Mouse (Mus musculus): ENCODE measurements at regions not wholly inside any gene's neighbourhood (a gene's known extent, or its start where the extent isn't known, plus 50 kb on each side); places are given as distances from the start of the nearest gene placed in this dataset.

- peaks cover 11% of the 10 kb centered on the region; the same call in 1 of the 2 replicates for H3K4me1 ChIP-seq (ENCODE audit: insufficient read depth, low read depth, low read length)
- no peaks in the 10 kb centered on the region for H3K27me3 ChIP-seq (replicated peaks; ENCODE audit: insufficient read depth, low read length)
- H3K36me3 ChIP-seq (ENCODE audit: insufficient read depth, low read length) = no peaks in the 10 kb centered on the region
- H3K4me3 ChIP-seq (ENCODE audit: low read depth, low read length) = no peak overlapping the region
- DNase-seq (ENCODE audit: low spot score) (peak; percentile 46), ATAC-seq (peak; percentile 81)
- H3K9ac ChIP-seq (replicated peaks; ENCODE audit: low read depth) = no peak overlapping the region
- TF ChIP-seq CTCF (IDR thresholded peaks at IDR 0.05) (no peak), EP300 (IDR thresholded peaks at IDR 0.05) (peak; percentile 78)
- H3K4me2 ChIP-seq (replicated peaks; ENCODE audit: low read depth, low read length) = no peak overlapping the region
- H3K9me3 ChIP-seq (ENCODE audit: low read length) = no peaks in the 10 kb centered on the region
- H3K27ac ChIP-seq (ENCODE audit: low read length) = peak overlapping the region; percentile 3; the same call in 1 of the 2 replicates
These were observed 51.0 kb upstream of the Ssbp3 start for GRCm38 (mm10) chr4:106859476-106859875.

- ATAC-seq (no peak), DNase-seq (ENCODE audit: low spot score) (no peak)
- Histone ChIP-seq H3K27ac (ENCODE audit: low read length) (no peak overlapping the region), H3K4me2 (replicated peaks; ENCODE audit: low read depth, low read length) (no peak overlapping the region), H3K4me1 (ENCODE audit: insufficient read depth, low read depth, low read length) (peaks cover 11% of the 10 kb centered on the region; the same call in 1 of the 2 replicates), H3K36me3 (ENCODE audit: insufficient read depth, low read length) (no peaks in the 10 kb centered on the region), H3K9ac (replicated peaks; ENCODE audit: low read depth) (no peak overlapping the region), H3K9me3 (ENCODE audit: low read length) (no peaks in the 10 kb centered on the region), H3K4me3 (ENCODE audit: low read depth, low read length) (no peak overlapping the region), H3K27me3 (replicated peaks; ENCODE audit: insufficient read depth, low read length) (no peaks in the 10 kb centered on the region)
- WGBS = 63% methylated on average over 12 of the region's 13 CpGs
- TF ChIP-seq EP300 (IDR thresholded peaks at IDR 0.05) = no peak
- no peak for TF ChIP-seq CTCF (IDR thresholded peaks at IDR 0.05)
These were observed 52.0 kb upstream of the Ssbp3 start for GRCm38 (mm10) chr4:106858357-106859088.

- H3K4me2 ChIP-seq (replicated peaks; ENCODE audit: low read depth, low read length) = no peak overlapping the region
- no peaks in the 10 kb centered on the region for H3K36me3 ChIP-seq (ENCODE audit: insufficient read depth, low read length)
- H3K4me1 ChIP-seq (ENCODE audit: insufficient read depth, low read depth, low read length) = peaks cover 3% of the 10 kb centered on the region; the same call in 1 of the 2 replicates
- no peak overlapping the region for H3K27ac ChIP-seq (ENCODE audit: low read length)
- no peak for DNase-seq (ENCODE audit: low spot score)
- no peak for ATAC-seq
- H3K4me3 ChIP-seq (ENCODE audit: low read depth, low read length) = no peak overlapping the region
- 16% methylated on average over 17 of the region's 19 CpGs for WGBS
- H3K27me3 ChIP-seq (replicated peaks; ENCODE audit: insufficient read depth, low read length) = no peaks in the 10 kb centered on the region
- no peaks in the 10 kb centered on the region for H3K9me3 ChIP-seq (ENCODE audit: low read length)
- TF ChIP-seq CTCF (IDR thresholded peaks at IDR 0.05) (no peak), EP300 (IDR thresholded peaks at IDR 0.05) (no peak)
- H3K9ac ChIP-seq (replicated peaks; ENCODE audit: low read depth) = no peak overlapping the region
These were observed 51.0 kb upstream of the Acot11 start for GRCm38 (mm10) chr4:106855771-106856170.

GRCm38 (mm10) chr4:106854361-106855309, 49.8 kb upstream of the Acot11 start:
- H3K9ac ChIP-seq (replicated peaks; ENCODE audit: low read depth) = no peak overlapping the region
- no peak overlapping the region for H3K27ac ChIP-seq (ENCODE audit: low read length)
- H3K27me3 ChIP-seq (replicated peaks; ENCODE audit: insufficient read depth, low read length) = no peaks in the 10 kb centered on the region
- no peaks in the 10 kb centered on the region for H3K9me3 ChIP-seq (ENCODE audit: low read length)
- no peaks in the 10 kb centered on the region for H3K36me3 ChIP-seq (ENCODE audit: insufficient read depth, low read length)
- TF ChIP-seq EP300 (IDR thresholded peaks at IDR 0.05) = no peak
- no peak for TF ChIP-seq CTCF (IDR thresholded peaks at IDR 0.05)
- no peak overlapping the region for H3K4me3 ChIP-seq (ENCODE audit: low read depth, low read length)
- H3K4me1 ChIP-seq (ENCODE audit: insufficient read depth, low read depth, low read length) = no peaks in the 10 kb centered on the region; the same call in 1 of the 2 replicates
- DNase-seq (ENCODE audit: low spot score) (no peak), ATAC-seq (peak; percentile 46; the same call in 1 of the 2 replicates)
- 30% methylated on average over 14 of the region's 15 CpGs for WGBS
- H3K4me2 ChIP-seq (replicated peaks; ENCODE audit: low read depth, low read length) = no peak overlapping the region
